31 mouse cellular contexts compared by ENCODE assay signal in genomic region chr7:113468345-113468744, GRCm38 (mm10).
"Had no signal": no experiment of that assay in that cellular context is flagged by ENCODE, and none has a peak within 500 bp of the region (broad histone marks: within the 10 kb centered on the region; RNA-seq: fewer than 3 reads in every experiment).

No protein-coding gene starts in this region.

- H3K36me3 ChIP-seq: limb, embryonic 10.5 days; limb, embryonic 12.5 days; limb, embryonic 13.5 days; limb, embryonic 15.5 days; liver, embryonic 12.5 days; liver, embryonic 13.5 days; liver, embryonic 15.5 days; lung, embryonic 15.5 days; midbrain, embryonic 10.5 days; midbrain, embryonic 12.5 days; midbrain, embryonic 13.5 days; midbrain, embryonic 15.5 days had no signal

- H3K4me1 ChIP-seq: limb, embryonic 12.5 days; limb, embryonic 13.5 days; limb, embryonic 15.5 days; liver, embryonic 12.5 days; liver, embryonic 13.5 days; liver, embryonic 15.5 days; lung, embryonic 15.5 days; megakaryocyte, embryonic 14.5 days; midbrain, embryonic 10.5 days; midbrain, embryonic 12.5 days; midbrain, embryonic 13.5 days; midbrain, embryonic 15.5 days had no signal

- H3K9me3 ChIP-seq: limb, embryonic 10.5 days; limb, embryonic 12.5 days; limb, embryonic 13.5 days; limb, embryonic 15.5 days; liver, embryonic 12.5 days; liver, embryonic 13.5 days; liver, embryonic 15.5 days; lung, embryonic 15.5 days; megakaryocyte, embryonic 14.5 days; midbrain, embryonic 10.5 days; midbrain, embryonic 12.5 days; midbrain, embryonic 13.5 days; midbrain, embryonic 15.5 days had no signal

- H3K27ac ChIP-seq: limb, embryonic 10.5 days; limb, embryonic 12.5 days; limb, embryonic 13.5 days; limb, embryonic 15.5 days; liver, embryonic 12.5 days; liver, embryonic 13.5 days; liver, embryonic 14.5 days; liver, embryonic 15.5 days; lung, embryonic 15.5 days; macrophage; midbrain, embryonic 10.5 days; midbrain, embryonic 12.5 days; midbrain, embryonic 13.5 days; midbrain, embryonic 15.5 days had no signal

- DNase-seq: left cerebral cortex, postnatal 4 days; liver; liver, embryonic 13.5 days; liver, postnatal 0 days; lung, adult 18-20 months; lung, adult 2 months; lung, embryonic 14.5 days; lung, postnatal 10 days; lung, postnatal 14 days; lung, postnatal 36 days; lung, postnatal 4 days; midbrain, embryonic 14.5 days had no signal

- H3K4me2 ChIP-seq: limb, embryonic 12.5 days; limb, embryonic 13.5 days; limb, embryonic 15.5 days; liver, embryonic 11.5 days; liver, embryonic 12.5 days; liver, embryonic 13.5 days; liver, embryonic 15.5 days; lung, embryonic 14.5 days; lung, embryonic 15.5 days; midbrain, embryonic 11.5 days; midbrain, embryonic 12.5 days; midbrain, embryonic 13.5 days; midbrain, embryonic 15.5 days had no signal

- H3K9ac ChIP-seq: limb, embryonic 12.5 days; limb, embryonic 13.5 days; limb, embryonic 15.5 days; liver, embryonic 12.5 days; liver, embryonic 13.5 days; liver, embryonic 14.5 days; liver, embryonic 15.5 days; liver, postnatal 0 days; lung, embryonic 14.5 days; lung, embryonic 15.5 days; midbrain, embryonic 12.5 days; midbrain, embryonic 13.5 days; midbrain, embryonic 15.5 days had no signal

- ATAC-seq: liver, embryonic 12.5 days; liver, postnatal 0 days; lung, postnatal 0 days; midbrain, embryonic 13.5 days; midbrain, embryonic 15.5 days; midbrain, embryonic 16.5 days had no signal

- H3K27me3 ChIP-seq: limb, embryonic 12.5 days; limb, embryonic 13.5 days; limb, embryonic 15.5 days; liver, embryonic 12.5 days; liver, embryonic 13.5 days; liver, embryonic 15.5 days; lung, embryonic 15.5 days; megakaryocyte, embryonic 14.5 days; midbrain, embryonic 12.5 days; midbrain, embryonic 13.5 days; midbrain, embryonic 15.5 days had no signal

- H3K4me3 ChIP-seq: limb, embryonic 10.5 days; limb, embryonic 12.5 days; limb, embryonic 13.5 days; limb, embryonic 15.5 days; liver, embryonic 12.5 days; liver, embryonic 13.5 days; liver, embryonic 15.5 days; lung, embryonic 15.5 days; megakaryocyte, embryonic 14.5 days; midbrain, embryonic 10.5 days; midbrain, embryonic 12.5 days; midbrain, embryonic 13.5 days; midbrain, embryonic 15.5 days; myocyte had no signal
